Mouse (Mus musculus) forebrain, embryonic 14.5 days (tissue): ENCODE measurements around the gene Rps27. TPM values are rescaled to one million over a fixed set of nuclear protein-coding genes. Genes with fewer than 3 reads are reported as not detected.
"Not testable (repeated sequence)": the region's sequence is repeated elsewhere in the genome, so short reads cannot be mapped to it uniquely, and the experiment has no call there.

ENCODE experiments used
- ATAC-seq: fragments of 200-750 bp; cut with Nextera tagmentation; 2 replicates; pipeline ENCODE4 v1.8.0; 2017; ENCODE audit warnings: mild to moderate bottlenecking, moderate library complexity
- DNase-seq: peaks from one replicate; pipeline ENCODE4 v3.0.0-alpha.2; 2015; ENCODE audit warnings: low spot score
- H3K27ac ChIP-seq: fragments of 300-500 bp; sonication (generic); 2 replicates; pipeline ENCODE4 v1.5.1; 2014; ENCODE audit warnings: low read depth, mild to moderate bottlenecking, control low read depth, low read length, moderate library complexity
- H3K27me3 ChIP-seq: fragments of 300-500 bp; sonication (generic); replicated peaks from 2 replicates; pipeline ENCODE4 v1.6.1; 2014; ENCODE audit warnings: low read length, control low read depth, mixed read lengths; ENCODE audit not compliant: control insufficient read depth, insufficient read depth
- H3K36me3 ChIP-seq: fragments of 300-500 bp; sonication (generic); 2 replicates; pipeline ENCODE4 v1.6.1; 2014; ENCODE audit warnings: low read length, control low read depth; ENCODE audit not compliant: control insufficient read depth, insufficient read depth
- H3K4me1 ChIP-seq: fragments of 300-500 bp; sonication (generic); 2 replicates; pipeline ENCODE4 v1.6.1; 2014; ENCODE audit warnings: antibody characterized with exemption, low read length, control low read depth; ENCODE audit not compliant: control insufficient read depth, insufficient read depth
- H3K4me2 ChIP-seq: fragments of 300-500 bp; sonication (generic); 2 replicates; pipeline ENCODE4 v1.6.1; 2014; ENCODE audit warnings: mild to moderate bottlenecking, control low read depth, low read length
- H3K4me3 ChIP-seq: fragments of 300-500 bp; sonication (generic); 2 replicates; pipeline ENCODE4 v1.5.1; 2014; ENCODE audit warnings: low read depth, low read length, control low read depth
- H3K9ac ChIP-seq: fragments of 300-500 bp; sonication (generic); 2 replicates; pipeline ENCODE4 v1.6.1; 2014; ENCODE audit warnings: mild to moderate bottlenecking, low read length, control low read depth, moderate library complexity
- H3K9me3 ChIP-seq: fragments of 300-500 bp; sonication (generic); replicated peaks from 2 replicates; pipeline ENCODE4 v1.6.1; 2016; ENCODE audit warnings: low read length, control low read depth, mixed read lengths; ENCODE audit not compliant: control insufficient read depth
- WGBS: fragments of 180-500 bp; shearing (Covaris S2); extraction: QIAGEN DNeasy Blood & Tissue Kit; methylation state at CpG from one replicate; pipeline ENCODE4 v1.1.7; 2014; 5-methylcytosine and 5-hydroxymethylcytosine counted together
- polyA plus RNA-seq: library from polyadenylated mRNA; unstranded; fragments of >200 nt; fragmentation: Nextera tagmentation; extraction: Ambion mirVana; gene quantifications from 2 replicates; pipeline ENCODE4 v1.2.1, GENCODE M21; 2014

Gene Rps27
- 1,051 and 1,622 TPM in 2 replicates for polyA plus RNA-seq

DNA sequence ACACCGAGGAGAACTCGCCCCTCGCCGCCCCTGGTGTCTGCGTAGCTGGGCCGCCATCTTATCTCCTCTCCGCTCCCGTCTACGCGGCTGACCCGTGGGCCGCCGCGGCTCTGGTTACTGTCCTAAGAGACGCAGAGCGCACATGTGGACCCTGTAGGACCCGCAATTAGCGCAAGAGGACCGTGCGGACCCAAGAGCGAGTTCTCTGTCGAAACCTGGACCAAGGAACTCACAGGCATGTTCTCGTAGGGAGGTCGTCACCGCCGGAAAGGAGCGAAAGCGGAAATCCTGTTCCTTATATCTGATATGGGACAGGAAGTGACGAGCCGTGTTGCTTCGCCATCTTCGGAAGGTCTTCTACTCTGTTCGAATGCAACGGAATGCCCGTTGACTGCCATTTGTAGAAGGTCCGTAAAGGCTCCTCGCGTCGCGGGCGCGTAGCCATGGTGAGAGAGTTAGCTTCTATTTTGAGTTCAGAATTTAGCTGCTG is at the start of gene Rps27, which contains the start of gene Rab13:
TSS of gene Rps27 (minus strand) at position 275 of the 490 bp plus-strand sequence.
TSS of gene Rab13 (plus strand) at position 319 of the 490 bp plus-strand sequence.
- peak within 1 kb of the TSS; percentile 80 for H3K27ac ChIP-seq
- peak within 1 kb of the TSS; percentile 92 for H3K9ac ChIP-seq
- DNase-seq (peak; percentile 98), ATAC-seq (peak; percentile 97)
- peaks cover 42% of the 10 kb centered on the region for H3K36me3 ChIP-seq
- no peaks in the 10 kb centered on the region for H3K9me3 ChIP-seq
- under 1% methylated on average over 42 of the region's 42 CpGs for WGBS
- H3K4me2 ChIP-seq = peak within 1 kb of the TSS; percentile 84
- no peaks in the 10 kb centered on the region for H3K27me3 ChIP-seq
- H3K4me1 ChIP-seq = peaks cover 18% of the 10 kb centered on the region
- H3K4me3 ChIP-seq = peak within 1 kb of the TSS; percentile 81

- H3K36me3 ChIP-seq = peaks cover 67% of the 10 kb centered on the region
- no peak overlapping the region for H3K27ac ChIP-seq
- no peaks in the 10 kb centered on the region for H3K9me3 ChIP-seq
- DNase-seq (no peak), ATAC-seq (no peak)
- no peaks in the 10 kb centered on the region for H3K27me3 ChIP-seq
- no peak overlapping the region for H3K4me2 ChIP-seq
- H3K9ac ChIP-seq = no peak overlapping the region
- 95% methylated on average over 4 of the region's 4 CpGs for WGBS
- no peak overlapping the region for H3K4me3 ChIP-seq
- peaks cover 6% of the 10 kb centered on the region for H3K4me1 ChIP-seq
Measured at GRCm38 (mm10) chr3:90258521-90258920, 45.1 kb upstream of the Rps27 start.

GRCm38 (mm10) chr3:90256731-90257530 is 43.5 kb upstream of the Rps27 start:
- Histone ChIP-seq H3K9ac (no peak overlapping the region), H3K4me1 (peaks cover 6% of the 10 kb centered on the region), H3K36me3 (peaks cover 52% of the 10 kb centered on the region), H3K4me3 (no peak overlapping the region), H3K4me2 (no peak overlapping the region), H3K9me3 (no peaks in the 10 kb centered on the region), H3K27me3 (no peaks in the 10 kb centered on the region), H3K27ac (no peak overlapping the region)
- DNase-seq (no peak), ATAC-seq (no peak)
- 94% methylated on average over 19 of the region's 19 CpGs for WGBS

DNA sequence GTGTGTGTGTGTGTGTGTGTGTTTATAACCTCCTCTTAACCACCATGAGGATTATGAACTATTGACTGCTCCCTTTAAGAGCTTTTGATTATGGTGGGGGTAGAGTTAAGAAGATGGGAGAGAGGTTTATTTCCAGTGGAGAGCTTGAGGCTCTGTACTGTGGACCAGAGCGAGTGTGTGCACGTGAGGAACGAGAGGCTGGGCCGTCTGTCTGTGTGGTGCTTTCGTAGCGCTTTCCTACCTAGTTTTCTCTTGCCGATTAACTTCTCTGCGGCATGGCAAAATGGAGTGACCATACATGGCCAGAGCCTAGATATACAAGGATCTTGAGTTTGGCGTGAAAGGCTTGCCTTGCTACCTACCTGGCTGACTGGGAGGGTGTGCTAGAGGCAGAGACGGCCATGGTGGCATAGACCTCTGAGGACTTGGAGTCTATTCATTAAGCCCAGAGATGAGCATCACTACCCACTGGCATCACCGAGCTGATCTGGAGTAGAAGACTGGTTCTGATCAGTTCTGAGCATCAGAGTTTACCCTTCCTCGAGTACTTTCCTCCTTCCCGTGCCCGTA is 42.4 kb upstream of the Rps27 start:
- WGBS = 90% methylated on average over 14 of the region's 14 CpGs
- peak overlapping the region; percentile 21; the same call in 1 of the 2 replicates for H3K9ac ChIP-seq
- DNase-seq (no peak), ATAC-seq (no peak)
- no peaks in the 10 kb centered on the region for H3K9me3 ChIP-seq
- peaks cover 49% of the 10 kb centered on the region for H3K36me3 ChIP-seq
- H3K27ac ChIP-seq = no peak overlapping the region
- H3K27me3 ChIP-seq = no peaks in the 10 kb centered on the region
- peak overlapping the region; percentile 73 for H3K4me2 ChIP-seq
- H3K4me1 ChIP-seq = peaks cover 6% of the 10 kb centered on the region
- no peak overlapping the region for H3K4me3 ChIP-seq

GRCm38 (mm10) chr3:90255194-90255565 is 41.7 kb upstream of the Rps27 start:
- H3K36me3 ChIP-seq = peaks cover 42% of the 10 kb centered on the region
- H3K4me2 ChIP-seq = peak overlapping the region; percentile 73
- ATAC-seq (no peak), DNase-seq (no peak)
- no peaks in the 10 kb centered on the region for H3K9me3 ChIP-seq
- H3K27me3 ChIP-seq = no peaks in the 10 kb centered on the region
- peak overlapping the region; percentile 96 for H3K9ac ChIP-seq
- no peak overlapping the region for H3K27ac ChIP-seq
- H3K4me1 ChIP-seq = peaks cover 6% of the 10 kb centered on the region
- WGBS = 17% methylated on average over 2 of the region's 2 CpGs
- peak overlapping the region; percentile 96 for H3K4me3 ChIP-seq

DNA sequence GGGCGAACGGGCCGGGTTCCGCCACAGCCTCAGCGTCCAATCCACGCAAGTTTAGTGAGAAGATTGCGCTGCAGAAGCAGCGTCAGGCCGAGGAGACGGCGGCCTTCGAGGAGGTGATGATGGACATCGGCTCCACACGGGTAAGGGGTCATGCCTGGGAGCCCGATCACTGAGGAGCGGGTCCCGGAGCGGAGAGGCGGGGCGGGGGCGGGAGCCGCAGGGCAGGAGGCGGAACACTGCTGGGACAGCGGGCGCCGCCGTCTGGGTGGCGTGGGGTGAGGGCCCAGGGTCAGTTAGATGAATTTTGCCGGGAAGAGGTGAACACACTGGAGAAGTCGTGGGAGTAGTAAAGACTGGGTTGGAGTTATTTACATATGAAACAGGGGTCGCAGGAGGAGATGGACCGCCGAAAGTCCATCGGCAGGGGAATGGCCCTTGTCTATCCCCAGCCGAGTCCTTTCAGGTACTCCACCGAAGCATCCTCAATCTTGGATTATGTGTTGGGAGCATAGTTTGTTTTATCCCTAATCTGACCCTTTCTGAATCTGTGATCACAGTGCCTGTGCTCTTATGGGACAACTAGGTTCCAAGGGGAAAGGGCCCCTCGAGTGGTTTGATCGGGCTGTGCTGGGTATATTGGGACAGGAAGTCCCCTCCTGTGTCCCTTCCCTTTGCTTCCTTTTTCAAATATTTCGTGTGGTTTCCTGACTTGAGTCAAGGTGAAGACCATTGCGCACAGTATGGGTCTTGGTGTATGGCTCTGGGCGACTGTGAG is 41.2 kb upstream of the Rps27 start:
- WGBS = under 1% methylated on average over 41 of the region's 41 CpGs
- Histone ChIP-seq H3K27ac (peak overlapping the region; percentile 84), H3K4me2 (peak overlapping the region; percentile 73), H3K27me3 (no peaks in the 10 kb centered on the region), H3K9me3 (no peaks in the 10 kb centered on the region), H3K4me3 (peak overlapping the region; percentile 96), H3K36me3 (peaks cover 37% of the 10 kb centered on the region), H3K9ac (peak overlapping the region; percentile 96), H3K4me1 (peaks cover 6% of the 10 kb centered on the region)
- ATAC-seq (peak; percentile 65), DNase-seq (no peak)

GRCm38 (mm10) chr3:90253653-90254418 is 40.4 kb upstream of the Rps27 start, which contains the start of gene Crtc2:
Crtc2 (plus strand) TSS chr3:90254163.
- ATAC-seq = peak; percentile 98
- peak within 1 kb of the TSS; percentile 96 for H3K9ac ChIP-seq
- H3K9me3 ChIP-seq = no peaks in the 10 kb centered on the region
- H3K27me3 ChIP-seq = no peaks in the 10 kb centered on the region
- H3K4me1 ChIP-seq = peaks cover 6% of the 10 kb centered on the region
- H3K4me3 ChIP-seq = peak within 1 kb of the TSS; percentile 96
- 2% methylated on average over 40 of the region's 40 CpGs for WGBS
- peaks cover 29% of the 10 kb centered on the region for H3K36me3 ChIP-seq
- peak within 1 kb of the TSS; percentile 73 for H3K4me2 ChIP-seq
- peak within 1 kb of the TSS; percentile 84 for H3K27ac ChIP-seq
- peak; percentile 99 for DNase-seq

DNA sequence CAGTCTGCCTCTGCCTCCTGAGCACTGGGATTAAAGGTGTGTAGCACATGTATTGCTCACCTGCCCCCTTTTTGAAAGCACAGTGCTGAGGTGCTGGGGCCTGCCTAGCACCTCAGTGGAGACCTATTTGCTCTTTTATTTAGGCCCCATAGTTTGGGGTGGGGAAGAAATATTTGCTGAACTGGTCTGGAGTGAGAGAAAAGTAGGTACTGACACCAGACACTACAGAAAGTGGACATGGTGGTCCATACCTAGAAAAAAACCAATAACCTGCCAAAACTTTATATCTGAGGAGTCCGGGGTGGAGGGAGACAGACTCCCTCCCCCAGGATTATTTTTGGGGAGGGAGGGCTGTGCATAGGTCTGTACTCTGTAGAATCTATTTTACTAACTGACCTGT is 39.7 kb upstream of the Rps27 start:
- H3K27me3 ChIP-seq, H3K27ac ChIP-seq, DNase-seq, H3K9me3 ChIP-seq, H3K4me3 ChIP-seq, H3K9ac ChIP-seq: not testable (repeated sequence)
- WGBS = 87% methylated on average over 1 of the region's 1 CpGs
- peak overlapping the region; percentile 73 for H3K4me2 ChIP-seq
- peaks cover 25% of the 10 kb centered on the region for H3K36me3 ChIP-seq
- H3K4me1 ChIP-seq = peaks cover 10% of the 10 kb centered on the region
- ATAC-seq = peak; percentile 1; the same call in 1 of the 2 replicates
